Mouse (Mus musculus) ES-E14 (cell line): Measurements from ENCODE around the gene Nrap. TPM values are rescaled to one million over a fixed set of nuclear protein-coding genes. Genes with fewer than 3 reads are reported as not detected.

Experiments
- DNase-seq: peaks from one replicate; pipeline ENCODE4 v3.0.0-alpha.2; 2013; ENCODE audit warnings: low read depth, low spot score
- H3K27ac ChIP-seq: 2 replicates; pipeline ENCODE4 v1.5.1; 2012; ENCODE audit warnings: low read depth, mild to moderate bottlenecking, low read length, moderate library complexity, mixed read lengths; ENCODE audit not compliant: poor library complexity, insufficient read depth, severe bottlenecking
- H3K36me3 ChIP-seq: 2 replicates; pipeline ENCODE4 v1.6.1; 2012; ENCODE audit warnings: mild to moderate bottlenecking, low read length, moderate library complexity, mixed read lengths; ENCODE audit not compliant: control insufficient read depth, poor library complexity, insufficient read depth, severe bottlenecking
- H3K4me1 ChIP-seq, 2 experiments: fragments of 150-350 bp in 1 of 2; sonication (generic) in 1 of 2; 2 replicates each; pipeline ENCODE4 v1.6.1; 2012; ENCODE audit warnings: low read length in 2 of 2, mild to moderate bottlenecking in 1 of 2, mixed read lengths in 1 of 2; ENCODE audit not compliant: control insufficient read depth in 2 of 2, insufficient read depth in 2 of 2, poor library complexity in 1 of 2
- H3K4me3 ChIP-seq, 2 experiments: fragments of 150-350 bp in 1 of 2; sonication (generic) in 1 of 2; 2 replicates each; pipeline ENCODE4 v1.5.1; 2012; ENCODE audit warnings: low read length in 2 of 2, low read depth in 1 of 2, mild to moderate bottlenecking in 1 of 2, mixed read lengths in 1 of 2; ENCODE audit not compliant: insufficient read depth in 1 of 2, poor library complexity in 1 of 2, severe bottlenecking in 1 of 2
- H3K9ac ChIP-seq: 2 replicates; pipeline ENCODE4 v1.6.1; 2012; ENCODE audit warnings: low read depth, mild to moderate bottlenecking, low read length, mixed read lengths; ENCODE audit not compliant: poor library complexity, insufficient read depth, severe bottlenecking
- H3K9me3 ChIP-seq: fragments of 150-350 bp; sonication (generic); 2 replicates; pipeline ENCODE4 v1.6.1; 2012; ENCODE audit warnings: low read depth, mild to moderate bottlenecking, low read length; ENCODE audit not compliant: control insufficient read depth, insufficient read depth
- CHD2 ChIP-seq: IDR thresholded peaks from 2 replicates; pipeline ENCODE4 v1.6.1; 2014; ENCODE audit warnings: mild to moderate bottlenecking, low read depth, low read length, inconsistent platforms
- HCFC1 ChIP-seq: IDR thresholded peaks from 2 replicates; pipeline ENCODE4 v1.6.1; 2012; ENCODE audit warnings: low read length, inconsistent platforms, borderline replicate concordance; ENCODE audit not compliant: insufficient read depth
- MAFK ChIP-seq: IDR thresholded peaks from 2 replicates; pipeline ENCODE4 v1.6.1; 2014; ENCODE audit warnings: mild to moderate bottlenecking, low read depth, low read length, inconsistent platforms; ENCODE audit not compliant: insufficient read depth
- ZC3H11A ChIP-seq: IDR thresholded peaks from 2 replicates; pipeline ENCODE4 v1.6.1; 2012; ENCODE audit warnings: low read depth, mild to moderate bottlenecking, inconsistent platforms, low read length, borderline replicate concordance
- ZNF384 ChIP-seq: IDR thresholded peaks from 2 replicates; pipeline ENCODE4 v1.6.1; 2012; ENCODE audit warnings: low read depth, low read length, inconsistent platforms
- in situ Hi-C, 2 experiments: fragments of 600-800 bp; cut with MboI; formaldehyde crosslinking; loops; one replicate each; pipeline ENCODE4 v1.15.1; 2025; ENCODE audit warnings: low sequenced_read_pairs in 2 of 2, inconsistent platforms in 1 of 2; ENCODE audit not compliant: unreplicated experiment in 2 of 2
- total RNA-seq: library from RNA; depleted of rRNA; stranded (reverse); fragments of 300-350 nt; gene quantifications from 2 replicates; pipeline ENCODE4 v1.2.3, GENCODE M21; 2012

Nrap gene
- total RNA-seq, 1 experiment = 0.09 TPM

- H3K9me3 ChIP-seq = no peaks in the 10 kb centered on the region
- TF ChIP-seq ZC3H11A (no peak), MAFK (no peak), ZNF384 (no peak), CHD2 (no peak), HCFC1 (no peak)
- no peak for DNase-seq
- H3K27ac ChIP-seq = no peak overlapping the region
- no peaks in the 10 kb centered on the region for H3K4me1 ChIP-seq
- in situ Hi-C loops = no loop called here
- H3K9ac ChIP-seq = no peak overlapping the region
- H3K36me3 ChIP-seq = no peaks in the 10 kb centered on the region
- H3K4me3 ChIP-seq = no peak overlapping the region
Measured at GRCm38 (mm10) chr19:56372226-56372625, 17.6 kb downstream of the Nrap start.

- Histone ChIP-seq H3K4me3 (no peak overlapping the region), H3K27ac (no peak overlapping the region), H3K9me3 (no peaks in the 10 kb centered on the region), H3K4me1 (no peaks in the 10 kb centered on the region), H3K9ac (no peak overlapping the region), H3K36me3 (no peaks in the 10 kb centered on the region)
- TF ChIP-seq CHD2 (no peak), MAFK (no peak), ZNF384 (no peak), HCFC1 (no peak), ZC3H11A (no peak)
- DNase-seq = no peak
- in situ Hi-C loops = no loop called here
Measured at GRCm38 (mm10) chr19:56370389-56371150, 19.3 kb downstream of the Nrap start.

DNA sequence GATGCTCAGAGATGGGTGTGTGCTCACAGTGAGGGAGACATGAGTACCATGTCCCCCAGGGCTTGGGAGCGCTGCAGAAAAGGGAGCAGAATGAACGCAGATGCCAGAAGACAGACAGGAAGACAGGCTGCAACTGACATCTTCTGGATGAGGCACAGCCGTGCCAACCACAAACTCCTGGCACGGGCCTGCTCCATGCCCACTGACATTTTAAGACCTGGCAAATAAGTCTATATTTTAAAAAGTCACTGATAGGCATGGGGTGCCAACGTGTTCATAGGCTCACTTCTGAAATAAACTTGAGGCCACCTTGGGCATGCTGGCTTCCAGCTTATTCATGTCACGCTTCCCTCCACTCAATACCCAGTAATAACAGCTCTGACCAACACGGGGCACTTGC is 20.9 kb downstream of the Nrap start:
- no peak overlapping the region for H3K27ac ChIP-seq
- DNase-seq = no peak
- no peak overlapping the region for H3K9ac ChIP-seq
- TF ChIP-seq ZNF384 = no peak
- no peak for TF ChIP-seq MAFK
- TF ChIP-seq CHD2 = no peak
- TF ChIP-seq ZC3H11A = no peak
- TF ChIP-seq HCFC1 = no peak
- in situ Hi-C loops = no loop called here
- no peaks in the 10 kb centered on the region for H3K4me1 ChIP-seq
- H3K36me3 ChIP-seq = no peaks in the 10 kb centered on the region
- H3K9me3 ChIP-seq = no peaks in the 10 kb centered on the region
- H3K4me3 ChIP-seq = no peak overlapping the region

GRCm38 (mm10) chr19:56367778-56368177 is 22.1 kb downstream of the Nrap start:
- in situ Hi-C loops = no loop called here

More at GRCm38 (mm10) chr19:56367778-56368177, 22.1 kb downstream of the Nrap start:
- Histone ChIP-seq H3K36me3 (no peaks in the 10 kb centered on the region), H3K9ac (no peak overlapping the region), H3K4me1 (no peaks in the 10 kb centered on the region), H3K4me3 (no peak overlapping the region), H3K27ac (no peak overlapping the region), H3K9me3 (no peaks in the 10 kb centered on the region)
- no peak for TF ChIP-seq CHD2
- TF ChIP-seq ZC3H11A = no peak
- TF ChIP-seq ZNF384 = no peak
- TF ChIP-seq MAFK = no peak
- TF ChIP-seq HCFC1 = no peak
- DNase-seq = no peak
